Mouse (Mus musculus): Measurements from ENCODE around the gene Gm45618.

Gene Gm45618

DNA sequence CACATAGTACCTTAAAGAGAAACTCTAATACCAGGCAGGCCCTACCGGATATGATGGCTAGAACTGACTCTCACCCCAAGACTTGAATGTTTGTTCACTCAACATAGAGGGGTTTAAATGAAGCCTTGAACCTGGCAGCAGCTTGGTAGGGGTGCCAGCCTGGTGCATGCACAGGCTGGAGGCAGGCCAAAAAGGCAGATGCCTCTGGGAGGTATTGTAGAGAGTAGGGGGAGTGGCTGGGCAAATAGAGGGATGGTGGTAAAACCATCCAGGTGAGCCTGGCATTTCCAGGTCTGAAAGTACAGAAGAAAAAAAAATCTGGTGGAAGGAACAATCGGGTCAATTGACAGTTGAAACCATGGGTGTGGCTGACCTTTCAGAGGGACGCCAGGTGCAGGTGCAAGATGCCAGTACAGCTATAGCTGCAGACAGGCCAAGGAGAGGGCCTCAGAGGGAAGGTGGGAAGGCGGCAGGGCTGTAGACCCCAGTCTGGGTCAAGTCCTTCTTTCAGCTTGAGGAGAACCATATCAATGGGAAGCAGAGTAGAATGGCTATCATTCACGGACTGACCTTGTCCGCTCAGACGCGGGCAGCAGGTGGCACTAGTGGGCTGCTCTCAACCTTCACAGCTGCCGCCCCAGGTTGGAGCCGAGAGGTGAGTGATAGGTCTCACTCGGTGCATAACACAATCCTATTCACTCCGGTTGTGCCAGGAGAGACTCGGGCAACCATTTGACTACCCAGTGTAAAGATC lies 49.9 kb downstream of the Gm45618 start:
- peak; percentile 53 for DNase-seq (ENCODE audit: low read depth, low spot score)

Measured in ZHBTc4 (cell line).